Mouse (Mus musculus): ENCODE measurements around the gene Nrcam.

- TF ChIP-seq CTCF (IDR thresholded peaks at IDR 0.05; ENCODE audit: low read depth) = no peak
- TF ChIP-seq EP300 (IDR thresholded peaks at IDR 0.05; ENCODE audit: low read depth) = no peak
Measured at GRCm38 (mm10) chr12:44548465-44548864, 219.8 kb downstream of the Nrcam start.
